Mouse (Mus musculus): ENCODE results near the gene Foxred1. TPM values are rescaled to one million over a fixed set of nuclear protein-coding genes. Genes with fewer than 3 reads are reported as not detected.
A peak's percentile ranks its signal among the peaks of the same experiment; 100 is the strongest.

The Foxred1 gene
- polyA plus RNA-seq, 1 experiment from 2014 or later: 51.2 TPM

GRCm38 (mm10) chr9:35223466-35223865 lies 12.6 kb upstream of the Foxred1 start:
- no peak for ATAC-seq
- H3K36me3 ChIP-seq (ENCODE audit: control insufficient read depth, insufficient read depth, low read length): peaks cover 18% of the 10 kb centered on the region
- 93% methylated on average over 3 of the region's 3 CpGs for WGBS

GRCm38 (mm10) chr9:35217963-35218362 lies 7.1 kb upstream of the Foxred1 start:
- Histone ChIP-seq H3K9ac (ENCODE audit: low read depth, low read length) (no peak overlapping the region), H3K27ac (ENCODE audit: low read length) (no peak overlapping the region), H3K4me1 (ENCODE audit: control insufficient read depth, insufficient read depth, low read length) (no peaks in the 10 kb centered on the region), H3K27me3 (ENCODE audit: control insufficient read depth, insufficient read depth, low read depth, low read length) (no peaks in the 10 kb centered on the region), H3K36me3 (ENCODE audit: control insufficient read depth, insufficient read depth, low read length) (peaks cover 39% of the 10 kb centered on the region), H3K4me2 (ENCODE audit: low read length) (no peak overlapping the region), H3K4me3 (ENCODE audit: low read depth, low read length) (no peak overlapping the region), H3K9me3 (replicated peaks; ENCODE audit: control insufficient read depth, low read length, poor library complexity, severe bottlenecking) (no peaks in the 10 kb centered on the region)
- 81% methylated on average over 1 of the region's 1 CpGs for WGBS
- ATAC-seq: no peak

More at GRCm38 (mm10) chr9:35223466-35223865, 12.6 kb upstream of the Foxred1 start:
- Histone ChIP-seq H3K27ac (ENCODE audit: low read length) (no peak overlapping the region), H3K9me3 (replicated peaks; ENCODE audit: control insufficient read depth, low read length, poor library complexity, severe bottlenecking) (no peaks in the 10 kb centered on the region), H3K4me3 (ENCODE audit: low read depth, low read length) (no peak overlapping the region), H3K4me1 (ENCODE audit: control insufficient read depth, insufficient read depth, low read length) (no peaks in the 10 kb centered on the region), H3K9ac (ENCODE audit: low read depth, low read length) (no peak overlapping the region), H3K27me3 (ENCODE audit: control insufficient read depth, insufficient read depth, low read depth, low read length) (no peaks in the 10 kb centered on the region), H3K4me2 (ENCODE audit: low read length) (no peak overlapping the region)

- peak overlapping the region; percentile 64; the same call in 1 of the 2 replicates for H3K27ac ChIP-seq (ENCODE audit: low read length)
- H3K9ac ChIP-seq (ENCODE audit: low read depth, low read length): peak overlapping the region; percentile 93
- H3K36me3 ChIP-seq (ENCODE audit: control insufficient read depth, insufficient read depth, low read length): peaks cover 27% of the 10 kb centered on the region
- no peak for ATAC-seq
- 36% methylated on average over 26 of the region's 26 CpGs for WGBS
- H3K4me2 ChIP-seq (ENCODE audit: low read length): peak overlapping the region; percentile 93
- H3K27me3 ChIP-seq (ENCODE audit: control insufficient read depth, insufficient read depth, low read depth, low read length): no peaks in the 10 kb centered on the region
- peak overlapping the region; percentile 60 for H3K4me3 ChIP-seq (ENCODE audit: low read depth, low read length)
- peaks cover 17% of the 10 kb centered on the region for H3K4me1 ChIP-seq (ENCODE audit: control insufficient read depth, insufficient read depth, low read length)
- no peaks in the 10 kb centered on the region for H3K9me3 ChIP-seq (replicated peaks; ENCODE audit: control insufficient read depth, low read length, poor library complexity, severe bottlenecking)
Measured at GRCm38 (mm10) chr9:35211573-35212511, 987 bp upstream of the Foxred1 start.

GRCm38 (mm10) chr9:35204421-35204820 lies 6.4 kb downstream of the Foxred1 start:
- Histone ChIP-seq H3K27ac (ENCODE audit: low read length) (no peak overlapping the region), H3K4me3 (ENCODE audit: low read depth, low read length) (no peak overlapping the region), H3K4me2 (ENCODE audit: low read length) (no peak overlapping the region), H3K4me1 (ENCODE audit: control insufficient read depth, insufficient read depth, low read length) (peaks cover 8% of the 10 kb centered on the region), H3K27me3 (ENCODE audit: control insufficient read depth, insufficient read depth, low read depth, low read length) (no peaks in the 10 kb centered on the region), H3K9me3 (replicated peaks; ENCODE audit: control insufficient read depth, low read length, poor library complexity, severe bottlenecking) (no peaks in the 10 kb centered on the region), H3K9ac (ENCODE audit: low read depth, low read length) (no peak overlapping the region), H3K36me3 (ENCODE audit: control insufficient read depth, insufficient read depth, low read length) (peaks cover 21% of the 10 kb centered on the region)
- no peak for ATAC-seq
- 93% methylated on average over 2 of the region's 2 CpGs for WGBS

GRCm38 (mm10) chr9:35203536-35203935 lies 7.3 kb downstream of the Foxred1 start:
- Histone ChIP-seq H3K27ac (ENCODE audit: low read length) (no peak overlapping the region; the same call in 1 of the 2 replicates), H3K4me1 (ENCODE audit: control insufficient read depth, insufficient read depth, low read length) (peaks cover 8% of the 10 kb centered on the region), H3K9me3 (replicated peaks; ENCODE audit: control insufficient read depth, low read length, poor library complexity, severe bottlenecking) (no peaks in the 10 kb centered on the region), H3K27me3 (ENCODE audit: control insufficient read depth, insufficient read depth, low read depth, low read length) (no peaks in the 10 kb centered on the region), H3K36me3 (ENCODE audit: control insufficient read depth, insufficient read depth, low read length) (peaks cover 21% of the 10 kb centered on the region), H3K4me3 (ENCODE audit: low read depth, low read length) (no peak overlapping the region), H3K4me2 (ENCODE audit: low read length) (no peak overlapping the region), H3K9ac (ENCODE audit: low read depth, low read length) (no peak overlapping the region)
- 78% methylated on average over 3 of the region's 3 CpGs for WGBS
- ATAC-seq: no peak

- Histone ChIP-seq H3K27me3 (ENCODE audit: control insufficient read depth, insufficient read depth, low read depth, low read length) (no peaks in the 10 kb centered on the region), H3K4me1 (ENCODE audit: control insufficient read depth, insufficient read depth, low read length) (peaks cover 8% of the 10 kb centered on the region), H3K4me3 (ENCODE audit: low read depth, low read length) (peak overlapping the region; percentile 58), H3K4me2 (ENCODE audit: low read length) (peak overlapping the region; percentile 87), H3K9ac (ENCODE audit: low read depth, low read length) (peak overlapping the region; percentile 76), H3K9me3 (replicated peaks; ENCODE audit: control insufficient read depth, low read length, poor library complexity, severe bottlenecking) (no peaks in the 10 kb centered on the region), H3K27ac (ENCODE audit: low read length) (no peak overlapping the region), H3K36me3 (ENCODE audit: control insufficient read depth, insufficient read depth, low read length) (peaks cover 12% of the 10 kb centered on the region; the same call in 1 of the 2 replicates)
- WGBS: 52% methylated on average over 9 of the region's 9 CpGs
- ATAC-seq: 0 out of 2 replicates have a peak, but pooled peaks have one; percentile 4
Measured at GRCm38 (mm10) chr9:35200529-35201060, 10.3 kb downstream of the Foxred1 start.

- WGBS: 0% methylated on average over 24 of the region's 44 CpGs
- Histone ChIP-seq H3K4me1 (ENCODE audit: control insufficient read depth, insufficient read depth, low read length) (peaks cover 8% of the 10 kb centered on the region), H3K9ac (ENCODE audit: low read depth, low read length) (peak within 1 kb of the TSS; percentile 76), H3K9me3 (replicated peaks; ENCODE audit: control insufficient read depth, low read length, poor library complexity, severe bottlenecking) (no peaks in the 10 kb centered on the region), H3K4me3 (ENCODE audit: low read depth, low read length) (peak within 1 kb of the TSS; percentile 58), H3K27ac (ENCODE audit: low read length) (peak within 1 kb of the TSS; percentile 56; the same call in 1 of the 2 replicates), H3K36me3 (ENCODE audit: control insufficient read depth, insufficient read depth, low read length) (peaks cover 6% of the 10 kb centered on the region; the same call in 1 of the 2 replicates), H3K4me2 (ENCODE audit: low read length) (peak within 1 kb of the TSS; percentile 87), H3K27me3 (ENCODE audit: control insufficient read depth, insufficient read depth, low read depth, low read length) (no peaks in the 10 kb centered on the region)
- ATAC-seq: peak; percentile 89
Measured at GRCm38 (mm10) chr9:35199772-35200471, 10.9 kb downstream of the Foxred1 start, which contains the start of the genes Srpr and Tirap. TSS of gene Srpr (plus strand) at chr9:35200175. TSS of gene Tirap (minus strand) at chr9:35200291.

GRCm38 (mm10) chr9:35198945-35199771 lies 11.7 kb downstream of the Foxred1 start:
- WGBS: 26% methylated on average over 18 of the region's 18 CpGs
- H3K9me3 ChIP-seq (replicated peaks; ENCODE audit: control insufficient read depth, low read length, poor library complexity, severe bottlenecking): no peaks in the 10 kb centered on the region
- ATAC-seq: peak; percentile 74
- peak overlapping the region; percentile 87 for H3K4me2 ChIP-seq (ENCODE audit: low read length)
- H3K9ac ChIP-seq (ENCODE audit: low read depth, low read length): peak overlapping the region; percentile 76
- no peaks in the 10 kb centered on the region for H3K36me3 ChIP-seq (ENCODE audit: control insufficient read depth, insufficient read depth, low read length)
- peaks cover 8% of the 10 kb centered on the region for H3K4me1 ChIP-seq (ENCODE audit: control insufficient read depth, insufficient read depth, low read length)
- peak overlapping the region; percentile 58 for H3K4me3 ChIP-seq (ENCODE audit: low read depth, low read length)
- peak overlapping the region; percentile 56; the same call in 1 of the 2 replicates for H3K27ac ChIP-seq (ENCODE audit: low read length)
- H3K27me3 ChIP-seq (ENCODE audit: control insufficient read depth, insufficient read depth, low read depth, low read length): no peaks in the 10 kb centered on the region
